Mouse (Mus musculus) embryonic fibroblast, embryonic 13.5 days (primary cell): Measurements from ENCODE around the gene 1700037H04Rik. TPM values are rescaled to one million over a fixed set of nuclear protein-coding genes. Genes with fewer than 3 reads are reported as not detected.

Source experiments
- H3K27ac ChIP-seq: 2 replicates; pipeline ENCODE4 v1.5.1; 2012; ENCODE audit warnings: low read length, control low read depth, inconsistent platforms; ENCODE audit not compliant: insufficient read depth
- H3K4me1 ChIP-seq: 2 replicates; pipeline ENCODE4 v1.6.1; 2011; ENCODE audit warnings: low read length; ENCODE audit not compliant: control insufficient read depth, insufficient read depth
- H3K4me3 ChIP-seq: 2 replicates; pipeline ENCODE4 v1.5.1; 2011; ENCODE audit warnings: mild to moderate bottlenecking, control low read depth, low read length; ENCODE audit not compliant: insufficient read depth
- CTCF ChIP-seq: IDR thresholded peaks from 2 replicates; pipeline ENCODE4 v1.5.1; 2011; ENCODE audit warnings: mild to moderate bottlenecking, control low read depth, low read length, moderate library complexity, borderline replicate concordance; ENCODE audit not compliant: insufficient read depth
- POLR2A ChIP-seq: IDR thresholded peaks from 2 replicates; pipeline ENCODE4 v1.6.1; 2011; ENCODE audit warnings: low read depth, mild to moderate bottlenecking, control low read depth, low read length, moderate library complexity
- polyA plus RNA-seq: library from polyadenylated mRNA; stranded (reverse); fragments of >200 nt; gene quantifications from 2 replicates; pipeline ENCODE4 v1.2.4, GENCODE M21; 2011; ENCODE audit warnings: low read depth; ENCODE audit not compliant: missing spikeins, insufficient read length

Gene 1700037H04Rik
- polyA plus RNA-seq, 1 experiment = 29.0 TPM

DNA sequence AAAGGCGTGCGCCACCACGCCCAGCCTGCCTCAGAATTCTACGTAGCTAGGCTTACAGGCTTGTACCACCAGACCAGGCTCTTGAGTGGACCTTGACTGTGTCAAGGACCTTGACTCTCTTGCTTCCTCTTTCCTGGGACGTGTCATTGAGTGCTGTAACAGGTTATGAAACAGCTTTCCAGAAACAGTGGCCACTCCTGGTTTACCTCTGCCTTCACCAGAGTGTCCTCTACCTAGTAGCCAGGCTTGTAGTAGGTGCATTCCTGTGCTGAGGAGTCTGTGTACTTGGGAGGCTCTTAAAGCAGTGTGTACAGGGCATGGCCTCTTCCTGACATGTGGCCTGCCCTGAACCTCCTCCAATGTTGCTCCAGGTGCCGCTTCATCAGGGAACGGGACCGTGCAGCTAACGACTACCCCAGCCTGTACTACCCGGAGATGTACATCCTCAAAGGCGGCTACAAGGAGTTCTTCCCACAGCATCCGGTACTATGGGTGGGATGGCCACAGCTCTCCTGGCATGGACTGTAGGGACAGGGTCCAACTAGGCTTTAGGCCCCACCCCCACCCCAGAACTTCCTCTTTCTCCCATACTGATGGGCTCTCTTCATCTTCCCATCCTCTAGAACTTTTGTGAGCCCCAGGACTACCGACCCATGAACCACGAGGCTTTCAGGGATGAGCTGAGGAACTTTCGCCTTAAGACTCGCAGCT lies 36.9 kb upstream of the 1700037H04Rik start:
- no peak overlapping the region for H3K4me3 ChIP-seq
- H3K27ac ChIP-seq = no peak overlapping the region
- H3K4me1 ChIP-seq = no peaks in the 10 kb centered on the region
- TF ChIP-seq CTCF (no peak), POLR2A (no peak)

DNA sequence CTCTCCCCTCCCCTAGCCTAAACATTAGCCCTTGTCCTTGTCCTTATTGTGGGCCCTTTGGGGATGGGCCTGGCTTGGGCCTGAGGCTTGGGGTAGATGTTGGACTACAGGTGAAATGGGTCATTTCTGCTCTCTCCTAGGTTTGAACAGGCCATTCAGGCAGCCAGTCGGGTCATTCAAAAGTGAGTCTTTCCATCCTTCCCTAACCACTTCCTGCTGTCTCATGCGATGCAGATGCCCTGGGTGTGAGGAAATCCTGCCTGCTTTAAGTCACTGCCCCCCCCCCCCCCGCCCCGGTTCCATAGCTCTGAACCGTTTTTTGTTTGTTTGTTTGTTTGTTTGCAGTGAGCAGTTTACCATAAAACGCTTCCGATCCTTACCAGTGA lies 31.1 kb upstream of the 1700037H04Rik start:
- no peak for TF ChIP-seq POLR2A
- Histone ChIP-seq H3K27ac (no peak overlapping the region), H3K4me3 (no peak overlapping the region), H3K4me1 (peaks cover 5% of the 10 kb centered on the region; the same call in 1 of the 2 replicates)

DNA sequence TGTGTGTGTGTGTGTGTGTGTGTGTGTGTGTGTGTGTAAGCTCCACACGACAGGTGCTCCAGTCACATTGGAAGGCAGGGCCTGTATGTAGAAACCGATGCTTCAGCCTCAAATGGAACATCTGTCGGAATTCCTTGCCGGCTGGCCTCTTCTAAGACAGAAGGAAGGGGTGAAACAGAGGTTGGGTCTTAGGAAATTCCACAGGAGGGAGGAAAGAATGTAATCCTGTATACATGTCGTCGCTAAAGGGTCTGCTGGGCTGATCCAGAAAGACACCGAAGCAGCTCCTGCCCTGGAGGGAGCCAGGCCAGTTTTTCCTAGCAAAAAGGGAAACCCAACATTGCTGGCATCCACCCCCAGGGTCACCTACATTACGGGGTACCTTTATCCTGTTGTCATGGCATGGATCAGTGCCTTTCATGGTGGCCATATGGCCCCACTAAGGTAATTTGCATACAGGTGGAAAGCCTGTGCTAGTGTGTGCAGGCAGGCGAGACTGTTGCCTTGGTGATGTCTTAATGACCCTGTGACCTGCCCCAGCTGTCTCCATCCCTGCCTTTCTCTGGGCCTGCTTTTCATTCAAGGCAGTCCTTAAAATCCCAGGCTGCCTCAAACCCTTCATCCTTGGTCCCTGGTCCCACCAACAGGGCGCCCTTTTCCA lies 30.6 kb upstream of the 1700037H04Rik start:
- peaks cover 5% of the 10 kb centered on the region; the same call in 1 of the 2 replicates for H3K4me1 ChIP-seq
- no peak overlapping the region for H3K4me3 ChIP-seq
- TF ChIP-seq POLR2A (no peak), CTCF (no peak)
- H3K27ac ChIP-seq = no peak overlapping the region

DNA sequence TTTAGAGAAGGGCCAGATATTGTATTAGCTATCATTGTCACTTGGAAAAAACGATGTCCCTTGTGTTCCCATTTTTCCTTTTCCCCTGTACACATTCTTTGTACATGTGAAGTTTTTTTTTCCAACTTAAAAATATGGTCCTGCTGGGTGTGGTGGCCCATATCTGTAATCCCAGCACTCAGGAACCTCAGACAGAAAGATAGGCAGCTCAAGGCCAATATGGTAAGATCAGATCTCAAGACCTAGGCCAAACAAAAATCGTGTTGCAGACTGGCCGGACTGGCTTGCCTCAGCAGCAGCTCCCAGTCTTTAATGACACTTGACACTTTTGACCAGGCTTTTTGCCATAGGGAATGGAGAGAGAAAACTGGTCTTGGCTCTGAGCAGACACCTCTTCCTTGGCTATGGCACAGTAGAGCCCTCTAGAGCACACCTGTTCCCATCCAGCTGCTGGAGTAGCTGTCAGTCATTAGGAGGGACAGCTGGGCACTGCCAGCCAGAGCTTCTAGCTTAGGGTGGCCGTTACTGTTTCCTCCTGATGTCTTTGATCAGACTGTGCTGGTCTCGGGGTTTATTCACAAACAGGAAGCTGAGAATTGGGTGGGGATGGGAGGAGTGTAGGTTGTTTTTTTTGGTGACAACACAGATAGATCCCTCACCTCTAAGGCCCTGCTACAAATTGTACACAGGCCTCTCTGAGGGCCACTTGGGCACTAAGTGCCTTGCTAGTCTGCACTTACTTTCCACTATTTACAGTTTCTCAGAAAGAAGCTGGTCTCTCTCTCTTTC lies 29.8 kb upstream of the 1700037H04Rik start:
- TF ChIP-seq POLR2A = no peak
- TF ChIP-seq CTCF = no peak
- Histone ChIP-seq H3K4me3 (no peak overlapping the region), H3K4me1 (peaks cover 5% of the 10 kb centered on the region; the same call in 1 of the 2 replicates), H3K27ac (no peak overlapping the region)

DNA sequence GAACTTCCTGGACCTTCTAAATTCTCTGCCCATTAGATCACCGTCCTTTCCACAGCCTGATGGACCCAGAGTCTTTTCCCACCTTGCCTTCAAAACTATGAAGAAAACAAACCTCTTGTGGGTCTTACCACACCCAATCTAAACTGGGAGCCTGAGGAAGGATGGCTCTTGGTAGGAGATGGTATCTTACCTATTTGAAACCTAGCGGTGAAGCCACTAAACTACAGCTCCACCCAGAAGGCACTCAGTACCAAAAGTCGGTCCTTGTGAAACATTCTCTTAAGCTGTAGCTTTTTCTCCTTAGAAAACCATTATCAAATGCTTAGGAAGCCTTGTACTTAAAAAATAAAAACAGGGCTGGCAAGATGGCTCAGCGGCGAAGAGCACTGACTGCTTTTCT lies 28.4 kb upstream of the 1700037H04Rik start:
- Histone ChIP-seq H3K4me1 (peaks cover 5% of the 10 kb centered on the region; the same call in 1 of the 2 replicates), H3K4me3 (no peak overlapping the region), H3K27ac (no peak overlapping the region)
- no peak for TF ChIP-seq POLR2A
- no peak for TF ChIP-seq CTCF

DNA sequence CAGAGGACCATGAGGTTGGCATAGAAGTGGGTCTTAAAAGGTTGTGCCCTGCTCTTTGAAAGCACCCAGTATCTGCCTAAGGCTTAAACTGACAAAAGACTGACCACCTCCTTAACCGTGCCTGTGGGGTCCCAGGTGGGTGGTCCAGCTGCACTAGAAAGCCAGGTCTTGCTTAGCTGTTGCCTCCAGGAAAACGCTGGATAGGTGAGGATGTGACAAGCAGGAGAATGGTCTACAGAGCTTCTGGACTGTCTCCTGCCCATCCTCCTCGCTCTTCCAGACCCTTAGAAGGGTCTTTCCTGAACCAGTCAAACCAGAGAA lies 27.7 kb upstream of the 1700037H04Rik start:
- H3K4me3 ChIP-seq = peak overlapping the region; percentile 59
- H3K4me1 ChIP-seq = peaks cover 5% of the 10 kb centered on the region; the same call in 1 of the 2 replicates
- no peak overlapping the region for H3K27ac ChIP-seq
- TF ChIP-seq POLR2A (no peak), CTCF (no peak)

DNA sequence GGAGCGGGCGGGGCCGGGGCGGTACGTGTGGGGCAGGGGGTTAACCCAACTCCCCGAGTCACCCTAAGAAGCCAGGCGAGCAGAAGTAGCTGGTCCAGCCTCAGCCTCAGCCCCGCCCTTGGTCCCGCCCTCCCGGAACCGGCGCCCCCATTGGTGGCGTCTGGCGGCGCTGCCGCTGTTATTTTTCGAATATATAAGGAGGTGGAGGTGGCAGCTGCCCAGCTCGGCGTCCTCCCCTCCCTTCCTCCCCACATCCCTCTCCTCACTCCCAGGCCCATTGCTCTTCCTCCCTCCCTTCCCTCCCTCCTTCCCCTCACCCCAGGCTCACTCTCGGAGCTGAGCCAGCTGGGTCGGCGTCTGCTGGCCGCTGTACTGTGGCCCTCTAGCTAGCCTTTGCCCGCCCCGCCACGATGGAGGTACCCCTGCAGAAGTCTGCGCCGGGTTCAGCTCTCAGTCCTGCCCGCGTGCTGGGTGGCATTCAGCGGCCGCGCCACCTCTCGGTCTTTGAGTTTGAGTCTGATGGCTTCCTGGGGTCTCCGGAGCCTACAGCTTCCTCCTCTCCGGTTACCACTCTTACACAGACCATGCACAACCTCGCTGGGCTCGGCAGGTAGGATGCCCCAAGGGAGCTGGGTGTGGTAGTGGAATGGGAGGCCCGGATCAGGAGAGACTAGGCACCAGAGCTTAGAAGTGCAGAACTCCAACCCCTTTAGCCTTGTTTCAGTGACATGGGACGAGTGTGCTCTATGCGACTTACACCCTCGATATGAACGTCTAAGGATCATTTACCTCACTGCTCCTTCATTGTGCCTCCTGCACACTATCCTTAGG lies 27.1 kb upstream of the 1700037H04Rik start, which contains the start of the genes Cdc25b and Spef1:
Cdc25b (plus strand) TSS at position 179 of the 831 bp plus-strand sequence.
Spef1 (minus strand) TSS at position 512 of the 831 bp plus-strand sequence.
- peak; percentile 49; the same call in 1 of the 2 replicates for TF ChIP-seq POLR2A
- no peak for TF ChIP-seq CTCF
- Histone ChIP-seq H3K4me3 (peak within 1 kb of the TSS; percentile 59), H3K4me1 (peaks cover 5% of the 10 kb centered on the region; the same call in 1 of the 2 replicates), H3K27ac (no peak within 1 kb of the TSS)

DNA sequence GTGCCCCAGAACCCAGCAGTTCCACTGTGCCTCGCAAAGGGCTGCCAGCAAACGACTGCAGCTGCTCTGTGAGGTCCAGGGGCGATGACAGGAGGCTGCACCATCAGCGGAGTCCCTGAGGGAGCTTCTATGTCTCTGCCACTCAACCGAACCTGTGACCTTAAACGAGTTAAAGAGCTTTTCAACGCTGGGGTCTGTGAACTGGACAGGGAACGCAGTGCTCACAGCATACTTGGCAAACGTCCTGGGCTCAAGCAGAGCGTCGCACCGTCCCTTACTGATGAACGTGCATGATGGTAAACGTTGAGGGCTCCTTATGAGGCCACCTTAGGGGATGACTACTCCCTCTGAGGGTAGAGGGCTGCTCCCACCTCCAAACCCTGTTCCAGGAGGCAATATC lies 26.5 kb upstream of the 1700037H04Rik start:
- Histone ChIP-seq H3K27ac (no peak overlapping the region), H3K4me3 (peak overlapping the region; percentile 25; the same call in 1 of the 2 replicates), H3K4me1 (peaks cover 5% of the 10 kb centered on the region; the same call in 1 of the 2 replicates)
- no peak for TF ChIP-seq CTCF
- TF ChIP-seq POLR2A = peak; percentile 69
